In the genomic region with DNA sequence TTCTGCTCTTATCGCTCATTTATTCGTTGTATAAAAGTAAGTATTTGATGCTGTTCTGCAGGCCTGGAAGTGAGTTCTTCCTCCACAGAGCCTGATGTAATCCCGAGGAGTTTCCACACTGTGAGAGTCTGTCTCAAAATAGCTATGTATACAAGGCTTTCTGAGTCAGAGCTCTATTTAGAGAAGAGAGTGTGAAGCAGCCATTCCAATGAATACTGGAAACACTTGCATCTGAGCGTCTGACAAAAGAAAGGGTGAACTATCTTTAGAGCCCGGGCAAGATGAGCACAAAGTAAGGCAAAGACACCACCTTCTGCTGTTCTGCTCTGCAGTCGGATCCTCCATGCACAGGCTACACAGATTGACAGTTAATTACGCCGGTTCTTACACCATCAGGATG, we compare ENCODE assay signal across 16 mouse cellular contexts.
DNase-seq lines count a peak whose midpoint lies in the region; ATAC-seq and TF ChIP-seq lines count a peak whose summit lies in the region.
"Had no signal": no experiment of that assay in that cellular context is flagged by ENCODE, and none has a peak within 500 bp of the region (broad histone marks: within the 10 kb centered on the region; RNA-seq: fewer than 3 reads in every experiment).

No protein-coding gene starts in this region.

- peak; percentile 8 for DNase-seq in layer of hippocampus, adult 11-12 months (ENCODE audit: low spot score)
- DNase-seq in layer of hippocampus, postnatal 36 days: no peak
- peak; percentile 7 to 21 for DNase-seq in heart, postnatal 10 days
- DNase-seq in right cerebral cortex, postnatal 36 days (ENCODE audit: low spot score in 2 of 2): peak; percentile 16 to 71
- no peak for DNase-seq in kidney, adult 2 months
- DNase-seq: cerebellum, adult 18-20 months; embryo, embryonic 11 days; liver, postnatal 0 days had no signal

- 58% methylated on average over 8 of the region's 8 CpGs for WGBS in heart, embryonic 13.5 days
- 90% methylated on average over 8 of the region's 8 CpGs for WGBS in kidney, embryonic 14.5 days
- WGBS in kidney, adult 2 months: 81% methylated on average over 8 of the region's 8 CpGs

- ATAC-seq in heart, embryonic 13.5 days (ENCODE audit: extremely low read depth, insufficient number of reproducible peaks, low FRiP score, low TSS enrichment): no peak
- no peak for ATAC-seq in kidney, embryonic 14.5 days (ENCODE audit: low FRiP score, low TSS enrichment)
- ATAC-seq: activated CD4-positive, CD25-positive, alpha-beta regulatory T cell, adult 4 months; inflammation-experienced regulatory T-cells, adult 6 months; liver, postnatal 0 days had no signal

- H3K4me2 ChIP-seq in heart, embryonic 13.5 days: no peak overlapping the region
- H3K4me2 ChIP-seq in kidney, embryonic 14.5 days (replicated peaks; ENCODE audit: low read depth, low read length): no peak overlapping the region
- H3K4me2 ChIP-seq: neural tube, embryonic 12.5 days had no signal

- no peaks in the 10 kb centered on the region for H3K27me3 ChIP-seq in heart, embryonic 13.5 days (replicated peaks)
- no peaks in the 10 kb centered on the region for H3K27me3 ChIP-seq in kidney, embryonic 14.5 days (ENCODE audit: control insufficient read depth, insufficient read depth, low read length)
- H3K27me3 ChIP-seq in kidney, adult 2 months (replicated peaks; ENCODE audit: control insufficient read depth, insufficient read depth, low read length): no peaks in the 10 kb centered on the region; the same call in 1 of the 2 replicates
- H3K27me3 ChIP-seq: neural tube, embryonic 12.5 days had no signal

- H3K27ac ChIP-seq in heart, embryonic 13.5 days (replicated peaks): peak overlapping the region; percentile 81
- H3K27ac ChIP-seq in kidney, embryonic 14.5 days (ENCODE audit: low read depth, low read length): no peak overlapping the region
- no peak overlapping the region for H3K27ac ChIP-seq in kidney, adult 2 months (ENCODE audit: insufficient read depth, low read depth, low read length)
- H3K27ac ChIP-seq: hindbrain, embryonic 10.5 days; macrophage; neural tube, embryonic 12.5 days had no signal

- no peaks in the 10 kb centered on the region for H3K36me3 ChIP-seq in heart, embryonic 13.5 days
- H3K36me3 ChIP-seq in kidney, embryonic 14.5 days (ENCODE audit: control insufficient read depth, insufficient read depth, low read length): no peaks in the 10 kb centered on the region
- H3K36me3 ChIP-seq in kidney, adult 2 months (ENCODE audit: control insufficient read depth, insufficient read depth, low read length): no peaks in the 10 kb centered on the region
- H3K36me3 ChIP-seq: hindbrain, embryonic 10.5 days; neural tube, embryonic 12.5 days had no signal

- no peak overlapping the region for H3K9ac ChIP-seq in heart, embryonic 13.5 days
- H3K9ac ChIP-seq in kidney, embryonic 14.5 days (ENCODE audit: low read depth, low read length): no peak overlapping the region
- H3K9ac ChIP-seq: liver, postnatal 0 days; neural tube, embryonic 12.5 days had no signal

- intact Hi-C loops in heart, postnatal 10 days (cut with DNase I): no loop called here

- H3K4me3 ChIP-seq in heart, embryonic 13.5 days: no peak overlapping the region
- H3K4me3 ChIP-seq in kidney, embryonic 14.5 days (ENCODE audit: low read length): no peak overlapping the region
- H3K4me3 ChIP-seq in kidney, adult 2 months (ENCODE audit: insufficient read depth, low read depth, low read length): no peak overlapping the region
- H3K4me3 ChIP-seq: erythroblast, embryonic 14.5 days; hindbrain, embryonic 10.5 days; neural tube, embryonic 12.5 days had no signal

- peaks cover 4% of the 10 kb centered on the region; the same call in 1 of the 2 replicates for H3K4me1 ChIP-seq in heart, embryonic 13.5 days
- no peaks in the 10 kb centered on the region for H3K4me1 ChIP-seq in kidney, embryonic 14.5 days (ENCODE audit: control insufficient read depth, insufficient read depth, low read length)
- no peaks in the 10 kb centered on the region for H3K4me1 ChIP-seq in kidney, adult 2 months (ENCODE audit: control insufficient read depth, insufficient read depth, low read length)

- no peak for TF ChIP-seq POLR2A in kidney, adult 2 months (IDR thresholded peaks at IDR 0.05; ENCODE audit: low read depth, low read length)

- H3K9me3 ChIP-seq in heart, embryonic 13.5 days: no peaks in the 10 kb centered on the region
- H3K9me3 ChIP-seq in kidney, embryonic 14.5 days (ENCODE audit: control insufficient read depth, low read length): no peaks in the 10 kb centered on the region
- H3K9me3 ChIP-seq: hindbrain, embryonic 10.5 days; neural tube, embryonic 12.5 days had no signal

- TF ChIP-seq CTCF in kidney, adult 2 months (conservative IDR thresholded peaks at IDR 0.05; ENCODE audit: insufficient read depth, insufficient read length, low read depth, low read length): no peak

Comparison
In these comparisons a context has a peak if more than half of its experiments do, and no peak if none do; other contexts are left out.
1. DNase-seq: peak in layer of hippocampus, adult 11-12 months (single experiment), heart, postnatal 10 days (2 of 2) and right cerebral cortex, postnatal 36 days (2 of 2); none in layer of hippocampus, postnatal 36 days (0 of 2) and kidney, adult 2 months (single experiment).